Mouse (Mus musculus): ENCODE results near the gene Efcab11.
A peak's percentile ranks its signal among the peaks of the same experiment; 100 is the strongest.
"Not testable (repeated sequence)": the region's sequence is repeated elsewhere in the genome, so short reads cannot be mapped to it uniquely, and the experiment has no call there.

Efcab11 gene

GRCm38 (mm10) chr12:99873443-99873842 is 10.8 kb downstream of the Efcab11 start:
- no peak for DNase-seq

GRCm38 (mm10) chr12:99868821-99869220 is 15.4 kb downstream of the Efcab11 start:
- no peak for DNase-seq

GRCm38 (mm10) chr12:99864613-99865012 is 19.6 kb downstream of the Efcab11 start:
- DNase-seq, result no peak

- DNase-seq, result no peak
These were observed 23.3 kb downstream of the Efcab11 start for GRCm38 (mm10) chr12:99860981-99861380.

GRCm38 (mm10) chr12:99859391-99860100 is 24.7 kb downstream of the Efcab11 start:
- DNase-seq, result no peak

GRCm38 (mm10) chr12:99858664-99859063 is 25.6 kb downstream of the Efcab11 start:
- no peak for DNase-seq

GRCm38 (mm10) chr12:99856011-99856410 is 28.2 kb downstream of the Efcab11 start:
- DNase-seq, result peak; percentile 26 to 27

GRCm38 (mm10) chr12:99853323-99854258 is 30.6 kb downstream of the Efcab11 start:
- DNase-seq, result no peak

GRCm38 (mm10) chr12:99849996-99850395 is 34.2 kb downstream of the Efcab11 start:
- DNase-seq, result no peak

GRCm38 (mm10) chr12:99844951-99845350 is 39.3 kb downstream of the Efcab11 start:
- no peak for DNase-seq

GRCm38 (mm10) chr12:99838703-99839102 is 45.5 kb downstream of the Efcab11 start:
- DNase-seq, result peak in 1 of 2 experiments; percentile 27

GRCm38 (mm10) chr12:99838109-99838508 is 46.1 kb downstream of the Efcab11 start:
- no peak for DNase-seq

- no peak for DNase-seq
These were observed 46.7 kb downstream of the Efcab11 start for GRCm38 (mm10) chr12:99837528-99837927.

GRCm38 (mm10) chr12:99836404-99837131 is 47.7 kb downstream of the Efcab11 start:
- peak; percentile 46 to 47 for DNase-seq

GRCm38 (mm10) chr12:99833476-99833875 is 50.8 kb downstream of the Efcab11 start:
- no peak for DNase-seq

- DNase-seq, result no peak
These were observed 61.6 kb downstream of the Efcab11 start for GRCm38 (mm10) chr12:99822591-99822990.

- DNase-seq, result no peak
These were observed 62.8 kb downstream of the Efcab11 start for GRCm38 (mm10) chr12:99821309-99821934.

- DNase-seq, result no peak
These were observed 64.9 kb downstream of the Efcab11 start for GRCm38 (mm10) chr12:99819186-99819974.

- not testable (repeated sequence) for DNase-seq
These were observed 66.2 kb downstream of the Efcab11 start for GRCm38 (mm10) chr12:99818006-99818405.

- no peak for DNase-seq
These were observed 69.0 kb downstream of the Efcab11 start for GRCm38 (mm10) chr12:99815244-99815643.

- DNase-seq, result no peak
These were observed 76.3 kb downstream of the Efcab11 start for GRCm38 (mm10) chr12:99807891-99808290.

GRCm38 (mm10) chr12:99806741-99807140 is 77.5 kb downstream of the Efcab11 start:
- DNase-seq, result not testable (repeated sequence)
